Mouse (Mus musculus): ENCODE results near the gene Gm49486.

GRCm38 (mm10) chr15:79262786-79263309, 33.7 kb downstream of the Gm49486 start:
- TF ChIP-seq GATA1 (IDR thresholded peaks at IDR 0.05; ENCODE audit: low read length) (no peak), TAL1 (IDR thresholded peaks at IDR 0.05; ENCODE audit: low read length) (no peak)
